Mouse (Mus musculus): Measurements from ENCODE around the gene Zfp946.

Zfp946 gene

DNA sequence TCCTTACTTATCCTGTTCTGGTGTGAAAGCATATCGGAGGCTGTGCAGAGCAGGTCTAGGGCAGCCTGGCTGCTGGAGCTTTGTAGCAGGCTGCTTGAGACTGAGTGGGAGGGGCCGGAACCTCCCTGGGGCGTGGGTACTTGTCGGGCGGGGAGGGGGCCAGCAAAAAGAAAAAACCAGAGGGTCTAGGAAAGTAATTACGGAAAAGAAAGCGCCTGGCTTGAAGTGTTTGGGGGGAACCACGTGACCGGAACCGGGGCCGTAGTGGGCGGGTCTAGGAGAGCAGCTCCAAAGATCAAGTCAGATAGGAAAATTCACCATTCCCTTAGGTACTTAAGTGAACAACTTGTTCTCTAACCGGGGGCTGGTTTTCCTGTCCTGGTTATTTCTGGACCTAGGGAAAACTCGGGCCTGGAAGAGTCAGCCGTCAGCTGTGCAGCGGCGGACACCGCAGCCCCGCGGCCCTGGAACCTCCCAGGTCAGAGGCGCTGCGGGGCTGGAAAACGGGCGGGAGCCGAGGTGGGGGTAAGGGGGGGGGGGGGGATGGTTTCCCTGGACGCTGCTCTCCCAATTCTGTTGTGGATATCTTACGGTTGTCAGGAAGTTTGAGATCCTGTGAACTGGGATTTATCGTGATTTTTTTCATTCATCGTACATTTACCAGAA, at the start of gene Zfp946:
Gene Zfp946 (plus strand): TSS at position 271 of the 666 bp plus-strand sequence.
- DNase-seq (ENCODE audit: low spot score), result peak; percentile 65

DNA sequence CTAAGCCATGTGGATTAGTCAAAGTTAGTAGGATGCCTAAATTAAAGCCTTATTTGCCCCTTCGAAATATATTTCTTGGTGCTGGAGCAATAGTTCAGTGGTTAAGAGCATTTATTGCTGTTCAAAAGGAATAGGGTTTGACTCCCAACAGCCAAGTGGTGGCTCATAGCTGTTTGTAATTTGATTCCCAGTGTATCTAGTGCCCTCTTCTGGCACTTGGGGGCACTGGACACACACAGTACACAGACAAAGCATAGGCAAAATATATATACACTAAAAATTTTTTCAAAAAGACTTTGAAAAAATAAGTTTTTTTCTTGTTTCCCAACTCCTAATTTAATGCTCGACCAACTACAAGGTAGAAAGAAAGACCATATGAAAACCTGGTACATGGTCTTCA, 13.3 kb upstream of the Zfp946 start:
- no peak for DNase-seq (ENCODE audit: low spot score)

DNA sequence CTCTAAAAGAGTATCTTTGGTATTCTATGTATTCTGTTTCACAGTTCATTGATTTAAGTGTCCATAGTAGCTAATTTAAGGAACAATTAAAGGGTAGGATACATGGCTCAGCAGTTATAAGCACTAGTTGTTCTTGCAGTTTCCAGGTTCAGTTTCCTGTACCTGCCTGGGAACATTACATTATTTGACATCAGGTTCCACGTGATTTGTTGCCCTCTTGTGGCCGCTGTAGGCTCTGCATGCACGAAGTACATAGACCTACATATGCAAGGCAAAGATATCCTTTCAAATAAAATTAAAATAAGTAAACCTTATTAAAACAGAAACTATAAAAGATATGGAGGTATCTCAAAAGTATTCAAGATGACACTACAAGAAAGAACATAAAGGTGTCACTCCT, 6.5 kb upstream of the Zfp946 start:
- peak; percentile 9 for DNase-seq (ENCODE audit: low spot score)

DNA sequence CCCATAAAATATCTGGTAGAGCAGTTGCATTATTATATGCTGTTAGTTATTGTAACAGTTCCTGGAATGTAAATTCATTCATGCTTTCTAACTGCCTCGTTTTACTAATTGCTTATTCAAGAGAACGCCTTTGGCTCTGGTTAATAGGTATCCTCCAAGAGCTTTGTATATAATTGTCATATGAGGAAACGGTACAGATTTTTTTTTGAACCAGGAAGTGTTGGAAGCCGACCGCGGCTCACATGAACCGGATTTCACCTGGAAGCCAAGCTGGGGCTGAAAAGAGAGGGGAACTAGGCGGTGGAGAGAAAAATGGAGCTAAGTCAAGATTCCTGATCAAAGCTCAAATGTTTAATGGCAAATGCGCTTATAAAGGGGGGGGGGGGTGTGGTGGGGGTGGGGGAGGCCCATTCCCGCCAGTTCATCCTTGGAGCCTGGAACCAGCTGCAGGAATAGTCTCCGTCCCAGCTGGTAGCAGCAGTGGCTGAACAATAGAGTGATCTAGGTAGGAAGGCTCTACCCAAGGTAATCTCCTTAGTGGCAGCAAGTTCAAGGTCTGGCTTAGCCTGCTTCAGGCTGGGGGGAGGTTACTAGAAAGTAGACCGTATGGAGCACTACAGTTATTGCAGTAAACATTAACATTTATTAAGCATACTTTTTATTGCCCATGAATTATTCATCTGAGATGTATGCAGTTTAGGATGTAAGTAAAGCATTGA, 773 bp downstream of the Zfp946 start:
- no peak for DNase-seq (ENCODE audit: low spot score)

DNA sequence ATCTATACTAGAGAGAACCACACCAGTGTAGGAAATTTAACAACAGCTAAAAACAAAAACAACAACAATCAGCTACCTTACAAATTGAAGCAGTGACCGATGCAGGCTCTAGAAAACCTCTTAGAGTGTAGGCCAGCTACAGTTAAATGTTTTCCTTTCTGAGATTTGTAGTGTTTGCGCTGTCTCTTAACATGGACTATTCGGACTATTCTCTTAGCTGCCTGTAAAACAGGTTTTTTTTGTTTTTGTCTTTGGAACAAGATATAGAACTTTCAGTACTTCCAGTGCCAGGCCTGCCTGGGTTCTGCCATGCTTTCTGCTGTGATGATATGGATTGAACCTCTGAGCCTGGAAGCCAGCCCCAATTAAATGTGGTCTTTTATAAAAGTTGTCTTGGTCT, 23.7 kb downstream of the Zfp946 start:
- DNase-seq (ENCODE audit: low spot score), result no peak

DNA sequence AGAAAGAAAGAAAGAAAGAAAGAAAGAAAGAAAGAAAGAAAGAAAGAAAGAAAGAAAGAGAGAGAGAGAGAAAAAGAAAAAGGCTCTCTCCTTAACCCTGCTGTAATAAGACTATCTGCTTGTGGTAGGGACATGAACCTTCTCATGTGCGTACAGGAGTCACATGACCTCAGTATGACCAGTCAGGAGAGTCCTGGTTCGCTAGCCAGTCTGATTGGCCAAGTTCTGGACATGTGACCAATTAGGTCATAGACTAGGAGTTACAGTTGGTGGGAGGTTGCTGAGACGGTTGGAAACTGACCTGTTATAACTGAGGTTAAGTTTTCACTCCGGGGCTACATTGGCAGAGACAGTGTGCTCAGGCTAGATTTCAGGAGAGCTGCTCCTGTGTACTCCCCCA, 73.1 kb downstream of the Zfp946 start:
- no peak for DNase-seq (ENCODE audit: low spot score)

Data from spleen, adult 12 weeks (tissue).